Mouse (Mus musculus) ZHBTc4 (cell line): Measurements from ENCODE around the gene Ranbp10.

Experiments used
- DNase-seq: peaks from one replicate; pipeline ENCODE4 v3.0.0-alpha.2; 2011; ENCODE audit warnings: low read depth, low spot score

The Ranbp10 gene

DNA sequence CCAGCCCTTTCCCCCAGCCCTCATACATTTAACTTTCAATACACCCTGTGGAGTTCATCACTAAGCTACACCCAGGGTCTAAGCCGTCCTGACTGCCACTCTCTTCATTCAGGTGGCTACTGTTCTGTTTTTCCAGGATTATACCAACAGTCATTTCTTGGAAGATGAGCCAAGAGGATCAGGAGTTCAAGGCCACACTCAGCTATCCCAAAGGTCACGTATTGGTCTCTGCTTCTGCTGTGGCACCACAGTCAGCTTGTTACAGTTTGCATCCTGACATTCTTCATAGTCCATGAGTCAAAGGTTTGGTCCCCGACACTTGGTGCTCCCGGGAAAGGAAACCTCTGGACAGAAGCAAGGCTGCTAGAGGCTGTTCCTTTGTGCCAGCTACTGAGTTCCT, 107.5 kb downstream of the Ranbp10 start:
- no peak for DNase-seq
